Mouse (Mus musculus): ENCODE measurements around the gene Arid3a.

The Arid3a gene

DNA sequence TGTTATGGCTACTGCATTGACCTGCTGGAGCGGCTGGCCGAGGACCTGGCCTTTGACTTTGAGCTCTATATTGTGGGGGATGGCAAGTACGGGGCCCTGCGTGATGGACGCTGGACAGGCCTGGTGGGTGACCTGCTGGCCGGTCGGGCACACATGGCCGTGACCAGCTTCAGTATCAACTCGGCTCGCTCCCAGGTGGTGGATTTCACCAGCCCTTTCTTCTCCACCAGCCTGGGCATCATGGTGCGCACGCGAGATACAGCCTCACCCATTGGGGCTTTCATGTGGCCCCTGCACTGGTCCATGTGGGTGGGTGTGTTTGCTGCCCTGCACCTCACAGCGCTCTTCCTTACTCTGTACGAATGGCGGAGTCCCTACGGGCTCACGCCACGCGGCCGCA is 47.2 kb downstream of the Arid3a start:
- DNase-seq (ENCODE audit: extremely low read depth, low read depth, low spot score), result no peak

DNA sequence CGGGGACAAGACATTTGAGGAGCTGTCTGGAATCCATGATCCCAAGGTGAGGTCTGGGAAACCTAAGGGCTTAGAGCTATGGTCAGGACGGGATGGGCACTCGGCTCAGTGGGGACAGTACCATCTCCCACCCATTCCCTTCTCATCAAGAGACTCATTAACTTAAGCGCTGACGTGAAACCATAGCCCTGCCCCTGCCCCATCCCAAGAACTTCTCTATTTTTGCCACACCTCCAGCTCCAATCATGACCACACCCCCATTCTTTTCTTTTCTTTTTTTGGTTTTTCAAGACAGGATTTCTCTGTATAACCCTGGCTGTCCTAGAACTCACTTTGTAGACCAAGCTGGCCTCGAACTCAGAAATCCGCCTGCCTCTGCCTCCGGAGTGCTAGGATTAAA is 47.8 kb downstream of the Arid3a start:
- DNase-seq (ENCODE audit: extremely low read depth, low read depth, low spot score), result no peak

GRCm38 (mm10) chr10:79976071-79976721 is 49.4 kb downstream of the Arid3a start:
- no peak for DNase-seq (ENCODE audit: extremely low read depth, low read depth, low spot score)

DNA sequence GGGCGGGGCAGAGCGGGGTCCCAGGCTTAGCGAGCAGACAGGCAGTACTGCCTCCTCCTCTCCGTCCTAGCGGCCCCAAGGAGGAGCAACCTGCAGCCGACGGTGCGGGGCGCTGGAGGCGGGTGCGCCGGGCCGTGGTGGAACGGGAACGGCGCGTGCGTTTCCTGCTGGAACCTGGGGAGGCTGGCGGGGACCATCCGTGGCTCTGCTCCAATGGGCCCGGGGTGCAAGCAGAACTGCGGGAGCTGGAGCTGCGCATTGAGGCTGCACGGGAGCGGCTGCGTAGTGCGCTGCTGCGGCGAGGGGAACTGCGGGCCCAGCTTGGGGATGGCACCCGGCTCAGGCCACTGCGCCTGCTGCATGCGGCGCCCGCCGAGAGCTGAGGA is 49.9 kb downstream of the Arid3a start:
- DNase-seq (ENCODE audit: extremely low read depth, low read depth, low spot score), result no peak

- no peak for DNase-seq (ENCODE audit: extremely low read depth, low read depth, low spot score)
Measured at GRCm38 (mm10) chr10:79977324-79977723, 50.5 kb downstream of the Arid3a start.

- DNase-seq (ENCODE audit: extremely low read depth, low read depth, low spot score), result no peak
Measured at GRCm38 (mm10) chr10:79978061-79978460, 51.2 kb downstream of the Arid3a start.

DNA sequence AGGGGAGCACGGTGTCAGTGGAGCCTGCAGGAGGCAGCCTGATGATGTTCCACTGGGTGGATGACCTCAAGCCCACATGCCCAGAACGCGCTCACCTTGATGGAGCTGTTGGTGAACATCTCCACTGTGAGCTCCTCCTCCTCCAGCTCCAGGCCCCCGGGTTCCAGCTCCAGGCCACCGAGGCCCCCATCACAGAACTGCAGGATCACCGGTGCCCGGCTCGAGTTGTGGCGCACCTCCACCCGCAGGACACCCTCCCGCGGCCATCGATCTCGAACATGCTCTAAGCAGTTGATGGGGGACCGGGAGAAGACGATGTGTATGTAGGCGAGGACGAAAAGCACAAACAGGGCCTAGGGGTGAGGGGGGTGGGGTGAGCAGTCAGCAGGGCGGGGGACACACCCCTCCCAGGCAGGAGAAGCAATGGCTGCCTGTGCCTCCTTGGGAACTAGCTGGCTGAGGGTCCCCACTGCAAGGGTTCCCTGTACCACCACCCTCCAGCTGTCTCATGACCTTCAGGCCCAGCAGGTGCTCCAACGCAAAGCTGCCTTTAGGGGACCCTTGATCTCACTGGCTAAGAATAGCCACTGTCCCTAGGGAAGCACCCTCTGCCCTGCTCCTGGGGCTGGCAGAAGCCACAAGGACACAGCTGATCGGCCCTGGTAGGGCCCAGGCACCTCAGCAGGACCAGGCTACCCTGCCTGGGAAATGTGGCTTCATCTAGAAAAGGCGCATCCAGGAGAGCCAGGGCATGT is 52.7 kb downstream of the Arid3a start:
- DNase-seq (ENCODE audit: extremely low read depth, low read depth, low spot score), result no peak

DNA sequence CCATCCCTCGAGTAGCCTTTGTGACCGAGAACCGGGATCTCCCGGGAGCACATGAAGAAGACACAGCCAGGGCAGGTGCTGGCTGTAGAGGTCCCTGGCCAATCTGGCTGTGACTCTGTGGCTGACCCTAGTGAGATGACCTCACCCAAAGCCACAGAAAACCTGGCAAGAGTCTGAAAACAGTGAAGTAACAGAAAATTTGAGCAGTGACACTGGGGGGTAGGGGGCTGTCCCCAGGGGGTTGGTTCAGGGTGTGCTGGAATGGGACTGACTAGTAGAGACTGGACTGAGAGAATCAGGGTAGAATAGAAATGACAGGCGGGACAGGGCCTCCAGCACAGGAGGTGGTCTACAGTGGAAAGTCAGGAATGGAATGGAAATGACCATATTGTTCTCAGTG is 56.4 kb downstream of the Arid3a start:
- no peak for DNase-seq (ENCODE audit: extremely low read depth, low read depth, low spot score)

DNA sequence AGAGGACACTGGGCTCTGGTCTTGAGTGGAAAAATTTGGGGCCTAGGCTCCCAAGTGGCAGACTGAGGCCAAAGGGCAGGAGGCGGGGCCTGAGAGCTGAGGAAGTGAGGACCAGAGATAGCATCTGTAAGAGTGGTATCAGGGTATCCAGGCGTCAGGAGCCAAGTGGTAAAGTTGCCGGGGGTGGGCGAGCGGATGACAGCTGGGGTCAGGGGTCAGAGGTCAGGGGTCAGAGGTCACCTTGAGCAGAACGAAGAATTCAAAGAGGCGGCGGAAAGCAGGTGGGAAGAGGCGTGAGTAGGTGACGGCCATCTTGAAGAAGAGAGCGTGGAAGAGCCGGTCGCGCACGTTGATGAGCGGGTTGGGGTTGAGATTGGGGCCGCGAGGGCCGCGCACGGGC is 56.8 kb downstream of the Arid3a start:
- DNase-seq (ENCODE audit: extremely low read depth, low read depth, low spot score), result no peak

DNA sequence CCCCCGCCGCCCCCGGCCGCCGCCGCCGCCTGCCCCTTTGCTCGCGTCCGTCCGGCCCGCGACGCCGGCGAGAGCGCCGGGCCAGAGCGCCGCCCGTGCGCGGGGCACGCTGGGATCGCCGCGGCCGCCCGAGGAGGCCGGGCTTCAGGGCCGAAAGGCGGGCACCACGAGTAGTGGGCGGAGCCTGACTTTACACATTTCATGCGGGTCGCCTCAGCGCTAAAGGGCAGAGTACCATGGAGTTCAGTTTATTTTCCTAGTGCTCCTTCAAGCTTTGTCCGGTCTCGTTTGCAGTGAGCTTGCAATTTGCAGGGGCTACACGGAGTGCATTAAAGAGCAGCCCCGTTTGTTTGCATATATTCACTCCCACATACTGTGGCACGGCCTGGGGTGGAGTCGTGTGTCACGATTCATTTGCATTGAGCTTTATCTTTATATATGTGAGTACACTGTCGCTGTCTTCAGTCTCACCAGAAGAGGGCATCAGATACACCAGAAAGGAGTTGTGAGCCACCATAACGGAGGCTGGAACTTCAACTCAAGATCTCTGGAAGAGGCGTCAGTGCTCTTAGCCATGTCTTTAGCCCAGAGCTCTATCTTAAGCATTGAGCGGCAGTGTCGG is 57.5 kb downstream of the Arid3a start, which contains the start of gene Tmem259:
Gene Tmem259 (minus strand): TSS at position 136 of the 622 bp plus-strand sequence.
- peak; percentile 66 for DNase-seq (ENCODE audit: extremely low read depth, low read depth, low spot score)

DNA sequence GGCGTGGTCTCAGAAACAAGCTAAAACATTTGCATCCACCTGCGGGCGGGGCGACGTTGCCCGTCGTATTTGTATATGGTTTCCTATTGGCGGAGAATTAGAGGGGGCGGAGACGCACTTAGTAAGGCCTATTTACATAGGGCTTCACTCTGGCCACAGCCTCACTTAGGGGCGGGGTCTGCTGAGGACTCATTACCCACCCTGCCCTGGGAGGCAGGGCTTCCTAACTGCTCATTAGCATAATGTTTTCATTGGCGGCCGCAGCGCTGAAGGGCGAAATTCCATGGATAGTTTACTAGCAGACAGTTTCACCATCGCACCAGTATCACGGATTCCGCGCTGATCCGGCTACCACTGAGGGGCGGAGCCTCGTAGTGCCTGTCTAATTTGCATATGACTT is 58.0 kb downstream of the Arid3a start:
- DNase-seq (ENCODE audit: extremely low read depth, low read depth, low spot score), result peak; percentile 99

- no peak for DNase-seq (ENCODE audit: extremely low read depth, low read depth, low spot score)
Measured at GRCm38 (mm10) chr10:79985334-79986231, 58.7 kb downstream of the Arid3a start.

- DNase-seq (ENCODE audit: extremely low read depth, low read depth, low spot score), result no peak
Measured at GRCm38 (mm10) chr10:79986232-79986878, 59.5 kb downstream of the Arid3a start.

GRCm38 (mm10) chr10:79986963-79987362 is 60.1 kb downstream of the Arid3a start:
- DNase-seq (ENCODE audit: extremely low read depth, low read depth, low spot score), result no peak

- no peak for DNase-seq (ENCODE audit: extremely low read depth, low read depth, low spot score)
Measured at GRCm38 (mm10) chr10:79987771-79988505, 61.1 kb downstream of the Arid3a start.

DNA sequence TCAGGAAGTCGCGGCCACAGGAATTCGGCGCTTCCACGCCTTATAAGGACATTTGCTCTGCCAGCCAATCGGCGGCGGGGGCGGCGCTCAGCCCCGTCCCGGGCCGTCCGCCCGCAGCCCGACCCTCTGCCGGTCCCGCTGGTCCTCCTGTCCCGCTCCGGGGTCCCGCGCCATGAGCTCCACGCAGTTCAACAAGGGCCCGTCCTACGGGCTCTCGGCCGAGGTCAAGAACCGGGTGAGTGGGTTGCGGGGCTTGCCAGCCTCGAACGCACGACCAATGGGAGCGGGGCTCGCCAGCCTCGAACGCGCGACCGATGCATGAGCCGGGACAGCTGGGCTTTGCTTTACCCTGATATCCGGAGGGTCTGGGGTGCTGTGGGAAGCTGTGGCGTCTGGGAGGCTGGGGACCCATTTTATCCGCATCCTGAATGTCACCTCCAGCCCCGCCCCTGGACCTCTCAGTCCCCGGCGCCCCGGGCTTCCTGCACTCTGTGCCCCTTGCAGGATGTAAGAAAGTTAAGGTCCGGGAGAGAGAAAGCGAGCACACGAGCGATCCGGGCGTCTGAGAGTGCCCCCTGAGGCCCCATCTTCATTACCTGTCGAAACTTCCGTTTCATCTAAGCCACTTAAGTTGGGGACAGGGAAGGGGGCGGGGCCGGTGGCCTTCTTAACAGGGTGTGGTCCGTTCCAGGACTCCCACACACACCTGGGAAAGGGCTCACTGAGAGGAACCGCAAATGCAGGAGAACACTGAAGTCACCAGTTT is 61.8 kb downstream of the Arid3a start, which contains the start of gene Cnn2:
Gene Cnn2 (plus strand): TSS at position 79 of the 766 bp plus-strand sequence.
- peak; percentile 56 for DNase-seq (ENCODE audit: extremely low read depth, low read depth, low spot score)

DNA sequence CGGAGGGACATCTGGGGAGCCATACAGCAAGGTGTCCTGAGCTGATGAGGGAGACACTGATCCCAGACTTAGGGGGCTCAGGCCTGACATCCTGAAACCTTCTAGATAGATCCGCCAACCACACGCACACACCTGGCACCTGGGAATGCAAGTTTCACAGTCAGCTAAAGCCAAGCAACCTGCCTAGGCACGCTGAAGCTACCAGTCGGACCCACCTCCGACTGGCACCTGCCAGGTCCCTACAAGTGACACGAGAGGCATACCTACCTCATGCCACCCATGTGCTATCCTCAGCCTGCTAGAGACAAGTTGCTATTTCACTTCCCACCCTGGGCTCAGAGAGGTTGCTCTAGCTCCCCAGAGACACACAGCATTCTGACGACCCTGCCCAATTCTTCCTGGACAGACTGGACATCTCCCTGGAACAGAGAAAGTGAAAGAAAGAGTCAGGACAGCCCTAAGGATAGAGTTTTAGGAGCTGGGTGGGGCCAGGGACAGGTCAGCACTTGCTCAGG is 62.5 kb downstream of the Arid3a start:
- DNase-seq (ENCODE audit: extremely low read depth, low read depth, low spot score), result peak; percentile 58

DNA sequence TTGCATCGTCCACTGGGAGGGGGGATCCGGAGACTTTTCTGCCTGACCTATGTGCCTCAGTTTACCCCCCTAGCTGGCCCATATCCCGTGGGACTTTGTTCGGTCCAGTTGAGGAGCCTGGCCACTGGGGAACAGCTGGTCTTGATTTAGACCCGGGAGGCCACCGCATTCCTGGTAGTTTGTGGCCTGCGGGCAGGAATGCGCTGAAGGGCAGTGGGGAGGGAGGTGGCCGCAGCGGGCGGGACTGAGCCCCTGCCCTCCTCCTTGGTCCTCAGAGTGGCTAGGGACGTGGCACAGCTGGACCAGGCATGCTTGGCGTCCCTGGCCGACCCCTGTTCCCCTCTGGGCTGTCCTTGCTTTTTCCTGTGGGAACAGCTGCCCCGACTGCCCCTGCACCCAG is 63.0 kb downstream of the Arid3a start:
- no peak for DNase-seq (ENCODE audit: extremely low read depth, low read depth, low spot score)

GRCm38 (mm10) chr10:79991099-79991498 is 64.3 kb downstream of the Arid3a start:
- no peak for DNase-seq (ENCODE audit: extremely low read depth, low read depth, low spot score)

Data from fat pad, adult 2 months (tissue).